Mouse (Mus musculus) ES-E14 (cell line): ENCODE data around the gene Rgs3.

Experiments used
- CHD2 ChIP-seq: IDR thresholded peaks from 2 replicates; pipeline ENCODE4 v1.6.1; 2014; ENCODE audit warnings: mild to moderate bottlenecking, low read depth, low read length, inconsistent platforms
- ZC3H11A ChIP-seq: IDR thresholded peaks from 2 replicates; pipeline ENCODE4 v1.6.1; 2012; ENCODE audit warnings: low read depth, mild to moderate bottlenecking, inconsistent platforms, low read length, borderline replicate concordance
- ZNF384 ChIP-seq: IDR thresholded peaks from 2 replicates; pipeline ENCODE4 v1.6.1; 2012; ENCODE audit warnings: low read depth, low read length, inconsistent platforms

- TF ChIP-seq ZNF384: no peak
- no peak for TF ChIP-seq CHD2
- TF ChIP-seq ZC3H11A: no peak
Measured at GRCm38 (mm10) chr4:62646556-62647248, 87.1 kb downstream of the Rgs3 start.
